Comparison of ENCODE assay signal across 11 mouse cellular contexts in genomic region chr8:122548331-122548730, GRCm38 (mm10). TPM values are rescaled to one million over a fixed set of nuclear protein-coding genes. Genes with fewer than 3 reads are reported as not detected.
DNase-seq lines count a peak whose midpoint lies in the region; ATAC-seq and TF ChIP-seq lines count a peak whose summit lies in the region.
"Had no signal": no experiment of that assay in that cellular context is flagged by ENCODE, and none has a peak within 500 bp of the region (broad histone marks: within the 10 kb centered on the region; RNA-seq: fewer than 3 reads in every experiment).

No protein-coding gene starts in this region.

- peaks cover 23% of the 10 kb centered on the region for H3K4me1 ChIP-seq in heart, postnatal 0 days (ENCODE audit: control insufficient read depth, insufficient read depth)
- peaks cover 36% of the 10 kb centered on the region for H3K4me1 ChIP-seq in thymus, adult 2 months (replicated peaks; ENCODE audit: control insufficient read depth, insufficient read depth, low read length)
- peaks cover 36% of the 10 kb centered on the region for H3K4me1 ChIP-seq in limb, embryonic 14.5 days (ENCODE audit: control insufficient read depth, insufficient read depth, low read length)

- peak overlapping the region; percentile 67 for H3K4me2 ChIP-seq in heart, postnatal 0 days (ENCODE audit: low read depth, low read length)
- H3K4me2 ChIP-seq in limb, embryonic 14.5 days (replicated peaks; ENCODE audit: low read depth, low read length, severe bottlenecking), result no peak overlapping the region
- H3K4me2 ChIP-seq: forebrain, embryonic 13.5 days had no signal

- no peak overlapping the region; the same call in 1 of the 2 replicates for H3K9ac ChIP-seq in heart, postnatal 0 days (replicated peaks; ENCODE audit: low read depth, low read length)
- H3K9ac ChIP-seq in limb, embryonic 14.5 days (ENCODE audit: low read depth, low read length, severe bottlenecking), result 0 out of 2 replicates have a peak overlapping the region, but pooled peaks have one; percentile 7
- H3K9ac ChIP-seq: forebrain, embryonic 13.5 days had no signal

- no peak for TF ChIP-seq CTCF in heart, postnatal 0 days (IDR thresholded peaks at IDR 0.05; ENCODE audit: low read depth)
- TF ChIP-seq CTCF in thymus, adult 2 months (IDR thresholded peaks at IDR 0.05; ENCODE audit: borderline replicate concordance, control insufficient read depth, extremely low read depth, insufficient read depth, low read length, poor library complexity), result no peak

- peak overlapping the region; percentile 63 for H3K27ac ChIP-seq in heart, postnatal 0 days (ENCODE audit: low read depth)
- H3K27ac ChIP-seq in thymus, adult 2 months (ENCODE audit: control insufficient read depth, insufficient read depth, low read length), result peak overlapping the region; percentile 67
- H3K27ac ChIP-seq in limb, embryonic 14.5 days (replicated peaks; ENCODE audit: low read depth, low read length), result no peak overlapping the region
- H3K27ac ChIP-seq: forebrain, embryonic 13.5 days had no signal

- intact Hi-C loops in heart, postnatal 36 days (cut with DNase I), result loop anchor here (2.0 kb wide), 1 partner anchor 32 kb away; no protein-coding TSS in a partner anchor

- no peak overlapping the region for H3K4me3 ChIP-seq in heart, postnatal 0 days (ENCODE audit: low read depth, low read length)
- no peak overlapping the region for H3K4me3 ChIP-seq in thymus, adult 2 months (ENCODE audit: control insufficient read depth, insufficient read depth, low read length)
- no peak overlapping the region for H3K4me3 ChIP-seq in limb, embryonic 14.5 days (replicated peaks; ENCODE audit: low read length)
- H3K4me3 ChIP-seq: forebrain, embryonic 13.5 days had no signal

- TF ChIP-seq POLR2A in thymus, adult 2 months (IDR thresholded peaks at IDR 0.05; ENCODE audit: control insufficient read depth, extremely low read depth, insufficient read depth, low read length, poor library complexity), result no peak
- no peak for TF ChIP-seq POLR2A in limb, embryonic 14.5 days (IDR thresholded peaks at IDR 0.05; ENCODE audit: borderline replicate concordance, extremely low read depth, insufficient read depth, insufficient read length)

- no peaks in the 10 kb centered on the region for H3K9me3 ChIP-seq in heart, postnatal 0 days (replicated peaks; ENCODE audit: control insufficient read depth, low read length)
- no peaks in the 10 kb centered on the region for H3K9me3 ChIP-seq in limb, embryonic 14.5 days (ENCODE audit: control insufficient read depth, low read length)
- H3K9me3 ChIP-seq: forebrain, embryonic 13.5 days had no signal

- TF ChIP-seq EP300 in heart, postnatal 0 days (IDR thresholded peaks at IDR 0.05; ENCODE audit: low read depth), result no peak

- H3K27me3 ChIP-seq in heart, postnatal 0 days (ENCODE audit: control insufficient read depth, insufficient read depth, low read length), result no peaks in the 10 kb centered on the region
- H3K27me3 ChIP-seq in thymus, adult 2 months (ENCODE audit: control insufficient read depth, insufficient read depth, low read length), result no peaks in the 10 kb centered on the region
- H3K27me3 ChIP-seq in limb, embryonic 14.5 days (ENCODE audit: control insufficient read depth, insufficient read depth, low read length), result no peaks in the 10 kb centered on the region
- H3K27me3 ChIP-seq: Patski had no signal

- no peak for ATAC-seq in heart, postnatal 0 days (ENCODE audit: insufficient read depth, low read depth)
- ATAC-seq in limb, embryonic 14.5 days (ENCODE audit: low FRiP score, low read depth), result no peak
- ATAC-seq: forebrain, embryonic 13.5 days had no signal

- WGBS in heart, postnatal 0 days, result 71% methylated on average over 13 of the region's 13 CpGs
- 19% methylated on average over 13 of the region's 13 CpGs for WGBS in thymus, adult 2 months
- WGBS in limb, embryonic 14.5 days, result 60% methylated on average over 13 of the region's 13 CpGs

- DNase-seq in heart, postnatal 0 days (ENCODE audit: low spot score), result no peak
- DNase-seq in heart, postnatal 36 days, result no peak
- DNase-seq in thymus, adult 2 months, result peak; percentile 21
- DNase-seq in thymus, adult 18-20 months, result no peak
- DNase-seq in limb, embryonic 14.5 days (ENCODE audit: low spot score), result no peak
- DNase-seq in thymus, postnatal 4 days, result peak; percentile 59
- DNase-seq in gastrocnemius, postnatal 25 days, result no peak
- no peak for DNase-seq in cerebellum, adult 11-12 months
- DNase-seq: left cerebral cortex, postnatal 4 days had no signal

- no peaks in the 10 kb centered on the region for H3K36me3 ChIP-seq in heart, postnatal 0 days (replicated peaks; ENCODE audit: control insufficient read depth, insufficient read depth, low read length)
- no peaks in the 10 kb centered on the region for H3K36me3 ChIP-seq in thymus, adult 2 months (ENCODE audit: control insufficient read depth, insufficient read depth, low read length)
- H3K36me3 ChIP-seq in limb, embryonic 14.5 days (ENCODE audit: control insufficient read depth, insufficient read depth, low read length), result 0 out of 2 replicates have a peak, but pooled peaks cover 4% of the 10 kb centered on the region

RNA-seq across cellular contexts. Expression of gene Piezo1, which starts 2.8 kb away (rescaled TPM):
- total RNA-seq in heart, postnatal 0 days (2014; rRNA removed; ENCODE audit: low replicate concordance), result 87.0 and 92.7 TPM in 2 replicates
- polyA plus RNA-seq in heart, postnatal 0 days (2015; fragmentation: Nextera tagmentation; extraction: Ambion mirVana), result 8.0 and 10.1 TPM in 2 replicates
- 10 to 100 TPM; 18.8 to 21.6 TPM for total RNA-seq in heart, postnatal 36 days (2021)
- 93.6 and 106 TPM in 2 replicates for polyA plus RNA-seq in thymus, adult 2 months (2012; rRNA removed)
- 93.3 and 120 TPM in 2 replicates for polyA plus RNA-seq in limb, embryonic 14.5 days (2012; rRNA removed)
- polyA plus RNA-seq in limb, embryonic 14.5 days (2014; fragmentation: Nextera tagmentation; extraction: Ambion mirVana), result 20.4 and 20.7 TPM in 2 replicates
- total RNA-seq in gastrocnemius, postnatal 25 days (2021), result 10 to 100 TPM; 12.3 to 14.0 TPM

RNA-seq across cellular contexts. Expression of gene Cdt1, which starts 19.5 kb away (rescaled TPM):
- total RNA-seq in heart, postnatal 0 days (2014; rRNA removed; ENCODE audit: low replicate concordance), result 27.5 and 52.3 TPM in 2 replicates
- 9.9 and 10.0 TPM in 2 replicates for polyA plus RNA-seq in heart, postnatal 0 days (2015; fragmentation: Nextera tagmentation; extraction: Ambion mirVana)
- total RNA-seq in heart, postnatal 36 days (2021), result 1 to 10 TPM; 2.4 to 2.5 TPM
- polyA plus RNA-seq in thymus, adult 2 months (2012; rRNA removed), result 136 and 210 TPM in 2 replicates
- polyA plus RNA-seq in limb, embryonic 14.5 days (2012; rRNA removed), result 79.0 and 103 TPM in 2 replicates
- polyA plus RNA-seq in limb, embryonic 14.5 days (2014; fragmentation: Nextera tagmentation; extraction: Ambion mirVana), result 34.0 and 34.2 TPM in 2 replicates
- 1 to 10 TPM in 1 of 2 experiments, under 1 TPM in 1; 0.82 to 1.1 TPM for total RNA-seq in gastrocnemius, postnatal 25 days (2021)

RNA-seq across cellular contexts. Expression of gene Aprt, which starts 28.4 kb away (rescaled TPM):
- total RNA-seq in heart, postnatal 0 days (2014; rRNA removed; ENCODE audit: low replicate concordance), result 106 and 112 TPM in 2 replicates
- 104 and 119 TPM in 2 replicates for polyA plus RNA-seq in heart, postnatal 0 days (2015; fragmentation: Nextera tagmentation; extraction: Ambion mirVana)
- total RNA-seq in heart, postnatal 36 days (2021), result 10 to 100 TPM; 29.8 to 38.9 TPM
- polyA plus RNA-seq in thymus, adult 2 months (2012; rRNA removed), result 119 and 136 TPM in 2 replicates
- polyA plus RNA-seq in limb, embryonic 14.5 days (2012; rRNA removed), result 199 and 217 TPM in 2 replicates
- polyA plus RNA-seq in limb, embryonic 14.5 days (2014; fragmentation: Nextera tagmentation; extraction: Ambion mirVana), result 348 and 382 TPM in 2 replicates
- 10 to 100 TPM; 35.7 to 36.9 TPM for total RNA-seq in gastrocnemius, postnatal 25 days (2021)

Comparison
In these comparisons a context has a peak if more than half of its experiments do, and no peak if none do; other contexts are left out.
1. DNase-seq: peak in thymus, adult 2 months (single experiment) and thymus, postnatal 4 days (single experiment); none in heart, postnatal 0 days (single experiment), heart, postnatal 36 days (0 of 2), thymus, adult 18-20 months (0 of 2), limb, embryonic 14.5 days (single experiment), gastrocnemius, postnatal 25 days (single experiment) and cerebellum, adult 11-12 months (single experiment).